Mouse (Mus musculus) heart, embryonic 11.5 days (tissue): Measurements from ENCODE around the gene Slc7a11. TPM values are rescaled to one million over a fixed set of nuclear protein-coding genes. Genes with fewer than 3 reads are reported as not detected.

ENCODE experiments used
- ATAC-seq: fragments of 200-750 bp; cut with Nextera tagmentation; replicated peaks from 2 replicates; pipeline ENCODE4 v1.8.0; 2017; ENCODE audit warnings: moderate library complexity; ENCODE audit not compliant: insufficient number of reproducible peaks, low FRiP score, low TSS enrichment
- H3K27ac ChIP-seq: fragments of 300-500 bp; sonication (generic); 2 replicates; pipeline ENCODE4 v1.5.1; 2014; ENCODE audit warnings: mild to moderate bottlenecking, low read depth, low read length
- H3K27me3 ChIP-seq: fragments of 300-500 bp; sonication (generic); 2 replicates; pipeline ENCODE4 v1.6.1; 2014; ENCODE audit warnings: mild to moderate bottlenecking, low read length, mixed read lengths; ENCODE audit not compliant: control insufficient read depth, insufficient read depth
- H3K36me3 ChIP-seq: fragments of 300-500 bp; sonication (generic); 2 replicates; pipeline ENCODE4 v1.6.1; 2014; ENCODE audit warnings: mild to moderate bottlenecking, low read length, moderate library complexity, mixed read lengths; ENCODE audit not compliant: control insufficient read depth, insufficient read depth
- H3K4me1 ChIP-seq: fragments of 300-500 bp; sonication (generic); 2 replicates; pipeline ENCODE4 v1.6.1; 2014; ENCODE audit warnings: low read length; ENCODE audit not compliant: control insufficient read depth, insufficient read depth
- H3K4me2 ChIP-seq: fragments of 300-500 bp; sonication (generic); 2 replicates; pipeline ENCODE4 v1.6.1; 2014; ENCODE audit warnings: mild to moderate bottlenecking, moderate library complexity
- H3K4me3 ChIP-seq: fragments of 300-500 bp; sonication (generic); 2 replicates; pipeline ENCODE4 v1.5.1; 2014; ENCODE audit warnings: low read depth, low read length
- H3K9ac ChIP-seq: fragments of 300-500 bp; sonication (generic); 2 replicates; pipeline ENCODE4 v1.6.1; 2014; ENCODE audit warnings: mild to moderate bottlenecking, low read depth, low read length, moderate library complexity
- H3K9me3 ChIP-seq: fragments of 300-500 bp; sonication (generic); replicated peaks from 2 replicates; pipeline ENCODE4 v1.6.1; 2016; ENCODE audit warnings: low read length; ENCODE audit not compliant: control insufficient read depth
- WGBS: fragments of 180-500 bp; shearing (Covaris S2); extraction: QIAGEN DNeasy Blood & Tissue Kit; methylation state at CpG from one replicate; pipeline ENCODE4 v1.1.7; 2014; ENCODE audit not compliant: insufficient replicate concordance; 5-methylcytosine and 5-hydroxymethylcytosine counted together
- polyA plus RNA-seq: library from polyadenylated mRNA; unstranded; fragments of >200 nt; fragmentation: Nextera tagmentation; extraction: Ambion mirVana; gene quantifications from 2 replicates; pipeline ENCODE4 v1.2.1, GENCODE M21; 2014

Gene Slc7a11
- polyA plus RNA-seq, 1 experiment from 2014 or later: 0.06 TPM

- H3K36me3 ChIP-seq: no peaks in the 10 kb centered on the region
- H3K27ac ChIP-seq: no peak overlapping the region
- no peak for ATAC-seq
- H3K4me3 ChIP-seq: no peak overlapping the region
- no peaks in the 10 kb centered on the region for H3K4me1 ChIP-seq
- H3K27me3 ChIP-seq: no peaks in the 10 kb centered on the region
- H3K9me3 ChIP-seq: no peaks in the 10 kb centered on the region
- H3K4me2 ChIP-seq: no peak overlapping the region
- WGBS: 61% methylated on average over 2 of the region's 2 CpGs
- no peak overlapping the region for H3K9ac ChIP-seq
Measured at GRCm38 (mm10) chr3:50275023-50275422, 168.4 kb downstream of the Slc7a11 start.

GRCm38 (mm10) chr3:50272222-50272621, 171.2 kb downstream of the Slc7a11 start:
- Histone ChIP-seq H3K4me2 (no peak overlapping the region), H3K4me1 (no peaks in the 10 kb centered on the region), H3K4me3 (no peak overlapping the region), H3K9me3 (no peaks in the 10 kb centered on the region), H3K36me3 (no peaks in the 10 kb centered on the region), H3K9ac (no peak overlapping the region), H3K27ac (no peak overlapping the region), H3K27me3 (no peaks in the 10 kb centered on the region)
- no peak for ATAC-seq

- Histone ChIP-seq H3K4me1 (no peaks in the 10 kb centered on the region), H3K9ac (no peak overlapping the region), H3K36me3 (no peaks in the 10 kb centered on the region), H3K4me2 (no peak overlapping the region), H3K27me3 (no peaks in the 10 kb centered on the region), H3K4me3 (no peak overlapping the region), H3K27ac (no peak overlapping the region), H3K9me3 (no peaks in the 10 kb centered on the region)
- ATAC-seq: no peak
- 78% methylated on average over 4 of the region's 4 CpGs for WGBS
Measured at GRCm38 (mm10) chr3:50269680-50270079, 173.7 kb downstream of the Slc7a11 start.

- H3K9me3 ChIP-seq: no peaks in the 10 kb centered on the region
- H3K36me3 ChIP-seq: no peaks in the 10 kb centered on the region
- no peak overlapping the region for H3K4me2 ChIP-seq
- H3K9ac ChIP-seq: no peak overlapping the region
- no peak overlapping the region for H3K4me3 ChIP-seq
- H3K27me3 ChIP-seq: no peaks in the 10 kb centered on the region
- no peak overlapping the region for H3K27ac ChIP-seq
- 47% methylated on average over 2 of the region's 2 CpGs for WGBS
- no peaks in the 10 kb centered on the region for H3K4me1 ChIP-seq
- ATAC-seq: no peak
Measured at GRCm38 (mm10) chr3:50262547-50263087, 180.8 kb downstream of the Slc7a11 start.

GRCm38 (mm10) chr3:50262066-50262465, 181.3 kb downstream of the Slc7a11 start:
- 75% methylated on average over 2 of the region's 2 CpGs for WGBS
- no peaks in the 10 kb centered on the region for H3K9me3 ChIP-seq
- no peak overlapping the region for H3K4me3 ChIP-seq
- no peak for ATAC-seq
- no peaks in the 10 kb centered on the region for H3K36me3 ChIP-seq
- no peak overlapping the region for H3K9ac ChIP-seq
- no peak overlapping the region for H3K4me2 ChIP-seq
- H3K4me1 ChIP-seq: no peaks in the 10 kb centered on the region
- H3K27ac ChIP-seq: no peak overlapping the region
- H3K27me3 ChIP-seq: no peaks in the 10 kb centered on the region

GRCm38 (mm10) chr3:50260667-50261066, 182.7 kb downstream of the Slc7a11 start:
- Histone ChIP-seq H3K27me3 (no peaks in the 10 kb centered on the region), H3K9me3 (no peaks in the 10 kb centered on the region), H3K4me1 (no peaks in the 10 kb centered on the region), H3K36me3 (no peaks in the 10 kb centered on the region), H3K27ac (no peak overlapping the region), H3K4me3 (no peak overlapping the region), H3K4me2 (no peak overlapping the region), H3K9ac (no peak overlapping the region)
- ATAC-seq: no peak
- 72% methylated on average over 1 of the region's 1 CpGs for WGBS

- Histone ChIP-seq H3K4me3 (no peak overlapping the region), H3K27ac (no peak overlapping the region), H3K9ac (no peak overlapping the region), H3K27me3 (no peaks in the 10 kb centered on the region), H3K9me3 (no peaks in the 10 kb centered on the region), H3K4me1 (no peaks in the 10 kb centered on the region), H3K36me3 (no peaks in the 10 kb centered on the region), H3K4me2 (no peak overlapping the region)
- no peak for ATAC-seq
- WGBS: 84% methylated on average over 4 of the region's 4 CpGs
Measured at GRCm38 (mm10) chr3:50258852-50259251, 184.6 kb downstream of the Slc7a11 start.

GRCm38 (mm10) chr3:50249598-50250300, 193.7 kb downstream of the Slc7a11 start:
- 74% methylated on average over 6 of the region's 6 CpGs for WGBS
- Histone ChIP-seq H3K4me3 (no peak overlapping the region), H3K27me3 (no peaks in the 10 kb centered on the region), H3K27ac (no peak overlapping the region), H3K9ac (no peak overlapping the region), H3K4me1 (no peaks in the 10 kb centered on the region), H3K4me2 (no peak overlapping the region), H3K9me3 (no peaks in the 10 kb centered on the region), H3K36me3 (no peaks in the 10 kb centered on the region)
- no peak for ATAC-seq

- no peak for ATAC-seq
- 68% methylated on average over 3 of the region's 3 CpGs for WGBS
Measured at GRCm38 (mm10) chr3:50235990-50236389, 207.4 kb downstream of the Slc7a11 start.

More at GRCm38 (mm10) chr3:50235990-50236389, 207.4 kb downstream of the Slc7a11 start:
- Histone ChIP-seq H3K4me3 (no peak overlapping the region), H3K27ac (no peak overlapping the region), H3K36me3 (no peaks in the 10 kb centered on the region), H3K4me1 (no peaks in the 10 kb centered on the region), H3K4me2 (no peak overlapping the region), H3K9me3 (no peaks in the 10 kb centered on the region), H3K9ac (no peak overlapping the region), H3K27me3 (no peaks in the 10 kb centered on the region)
